Mouse (Mus musculus) kidney, adult 2 months (tissue): ENCODE results near the gene Dock11.

Experiments used
- CTCF ChIP-seq: fragments of 200-500 bp; conservative IDR thresholded peaks from 2 replicates; pipeline ENCODE4 v1.5.1; 2011; ENCODE audit warnings: low read depth, mild to moderate bottlenecking, control low read depth, low read length, moderate library complexity, mixed read lengths; ENCODE audit not compliant: insufficient read depth, insufficient read length
- POLR2A ChIP-seq: fragments of 200-500 bp; IDR thresholded peaks from one replicate; pipeline ENCODE4 v1.6.1; 2011; ENCODE audit warnings: low read depth, low read length, control low read depth

DNA sequence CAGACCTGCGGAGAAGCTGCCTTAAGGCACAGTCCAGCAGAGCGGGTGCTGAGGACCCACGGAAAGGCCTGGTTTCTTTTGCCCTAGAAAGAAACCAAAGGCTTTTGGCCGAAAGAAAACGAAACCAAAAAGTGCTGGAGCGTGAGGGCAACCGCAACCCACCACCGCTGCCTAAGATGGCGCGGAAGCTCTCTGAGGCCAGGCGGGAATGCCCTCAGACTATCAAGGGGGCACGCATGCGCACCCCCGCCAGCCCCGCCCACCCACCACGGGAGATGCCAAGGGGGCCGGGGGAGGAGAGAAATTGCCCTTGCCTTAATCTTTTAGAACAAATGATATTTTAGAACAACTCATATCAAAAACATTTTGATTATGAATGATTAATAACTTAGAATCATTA is 137.0 kb downstream of the Dock11 start:
- TF ChIP-seq CTCF (no peak), POLR2A (no peak)
